Mouse (Mus musculus) urinary bladder, postnatal 10 days (tissue): Measurements from ENCODE around the gene Fut11.
"Not testable (repeated sequence)": the region's sequence is repeated elsewhere in the genome, so short reads cannot be mapped to it uniquely, and the experiment has no call there.

ENCODE experiments used
- DNase-seq: peaks from one replicate; pipeline ENCODE4 v3.0.0; 2022; ENCODE audit warnings: low spot score

The Fut11 gene

GRCm38 (mm10) chr14:20674064-20674833 lies 20.5 kb upstream of the Fut11 start, which contains the start of gene Sec24c:
Gene Sec24c, plus strand, starts transcription at chr14:20674308.
- peak; percentile 98 for DNase-seq

- no peak for DNase-seq
These were observed 16.9 kb upstream of the Fut11 start for GRCm38 (mm10) chr14:20677906-20678305.

DNA sequence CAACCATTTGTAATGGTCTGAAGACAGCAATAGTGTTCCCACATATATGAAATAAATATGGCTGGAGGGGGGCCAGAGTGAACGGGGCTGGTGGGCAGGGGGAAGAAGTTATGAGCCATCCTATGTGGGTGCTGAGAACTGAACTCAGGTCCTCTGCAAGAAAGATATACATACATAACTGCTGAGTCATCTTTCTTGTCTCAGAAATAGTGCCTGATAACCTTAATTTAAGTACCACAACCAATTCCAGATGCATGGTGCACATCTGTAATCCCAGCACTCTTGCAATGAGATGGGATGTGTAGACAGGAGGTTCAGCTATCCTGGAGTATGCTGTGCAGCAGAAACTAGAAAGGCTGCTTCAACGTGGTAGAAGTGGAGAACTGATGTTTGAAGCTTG lies 13.0 kb upstream of the Fut11 start:
- no peak for DNase-seq

GRCm38 (mm10) chr14:20682498-20682897 lies 12.3 kb upstream of the Fut11 start:
- DNase-seq = no peak

DNA sequence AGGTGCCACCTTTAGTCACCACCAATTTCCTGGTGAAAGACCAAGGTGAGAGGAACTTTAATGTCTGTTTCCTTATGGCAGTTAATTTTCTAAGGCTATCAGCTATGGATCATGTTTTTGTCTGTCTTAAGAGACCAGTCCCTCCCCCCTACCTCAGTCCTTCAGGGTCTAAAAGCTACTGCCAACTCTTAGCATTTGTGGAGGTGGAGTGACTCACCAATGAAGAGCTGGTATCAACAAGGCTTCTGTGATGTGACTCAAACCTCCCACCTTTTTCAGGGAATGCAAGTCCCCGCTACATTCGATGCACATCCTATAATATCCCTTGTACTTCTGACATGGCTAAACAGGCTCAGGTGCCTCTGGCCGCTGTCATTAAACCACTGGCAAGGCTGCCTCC lies 8.2 kb upstream of the Fut11 start:
- DNase-seq = no peak

GRCm38 (mm10) chr14:20689009-20689408 lies 5.8 kb upstream of the Fut11 start:
- DNase-seq = no peak

DNA sequence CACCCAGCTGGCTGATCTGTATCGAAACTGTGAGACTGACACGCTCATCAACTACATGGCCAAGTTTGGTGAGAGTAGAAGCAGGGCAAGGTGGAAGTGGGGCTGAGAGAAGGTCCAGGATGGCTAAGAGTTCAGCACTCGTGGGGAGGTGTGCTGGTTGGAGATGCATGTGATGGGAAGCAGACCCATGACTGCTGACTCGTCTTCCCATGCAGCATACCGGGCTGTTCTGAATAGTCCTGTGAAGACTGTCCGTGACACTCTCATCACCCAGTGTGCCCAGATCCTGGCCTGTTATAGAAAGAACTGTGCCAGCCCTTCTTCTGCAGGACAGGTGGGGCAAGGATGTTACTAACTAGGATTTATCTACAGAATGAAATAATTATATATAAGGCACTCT lies 3.0 kb upstream of the Fut11 start:
- no peak for DNase-seq

DNA sequence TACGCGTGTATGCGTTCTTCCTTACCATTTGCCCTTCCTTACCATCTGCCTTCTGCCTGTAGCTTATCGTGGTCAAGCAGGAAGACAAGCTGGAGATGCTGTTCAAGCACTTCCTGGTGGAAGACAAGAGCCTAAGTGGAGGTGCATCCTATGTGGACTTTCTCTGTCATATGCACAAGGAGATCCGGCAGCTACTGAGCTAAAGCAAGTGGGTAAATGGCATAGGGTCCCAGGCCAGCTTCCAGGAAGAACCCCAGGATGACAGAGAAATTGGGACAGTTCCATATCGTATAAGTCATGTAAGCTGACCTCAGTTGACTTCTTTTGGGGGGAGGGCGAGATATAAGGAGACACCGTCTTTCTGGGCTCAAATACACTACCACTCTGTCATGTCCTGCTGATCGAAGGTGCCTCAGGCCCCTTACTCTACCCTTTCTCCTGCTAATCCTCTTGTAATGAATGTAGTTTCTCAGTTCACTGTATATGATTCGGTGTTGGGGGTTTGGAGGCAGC lies 1.1 kb upstream of the Fut11 start:
- DNase-seq = no peak

DNA sequence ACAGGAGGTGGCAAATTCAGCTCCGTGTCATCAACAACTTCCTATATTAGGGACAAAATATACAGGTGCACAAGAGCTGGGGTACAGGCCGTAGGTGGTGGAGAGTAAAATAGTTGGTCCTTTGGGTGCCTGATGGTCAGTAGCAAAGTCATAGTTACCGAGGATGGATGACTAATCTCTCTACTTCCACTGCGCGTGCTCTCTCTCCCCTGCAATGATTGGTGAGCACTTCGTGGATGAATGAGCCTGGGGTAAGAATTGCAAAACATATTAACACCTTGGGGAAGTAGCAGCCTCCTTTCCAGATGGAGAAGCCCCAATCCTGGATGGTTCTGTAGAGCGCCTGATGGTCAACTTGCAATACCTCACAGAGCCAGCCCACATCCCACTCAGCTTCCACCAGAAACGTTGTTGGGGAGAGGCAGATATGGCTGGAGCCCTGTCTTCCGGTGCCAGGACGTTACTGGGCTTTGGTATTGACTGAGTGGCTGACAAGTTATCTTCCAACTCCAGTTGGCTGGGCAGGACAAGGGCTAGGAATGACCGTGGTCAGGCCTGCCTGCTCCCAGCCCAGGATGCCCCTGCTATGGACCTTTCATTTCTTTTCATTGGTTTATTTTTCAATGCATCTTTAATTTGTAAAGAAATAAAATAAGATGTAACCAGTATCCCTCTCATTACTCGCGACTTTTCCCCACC lies 434 bp upstream of the Fut11 start:
- no peak for DNase-seq

DNA sequence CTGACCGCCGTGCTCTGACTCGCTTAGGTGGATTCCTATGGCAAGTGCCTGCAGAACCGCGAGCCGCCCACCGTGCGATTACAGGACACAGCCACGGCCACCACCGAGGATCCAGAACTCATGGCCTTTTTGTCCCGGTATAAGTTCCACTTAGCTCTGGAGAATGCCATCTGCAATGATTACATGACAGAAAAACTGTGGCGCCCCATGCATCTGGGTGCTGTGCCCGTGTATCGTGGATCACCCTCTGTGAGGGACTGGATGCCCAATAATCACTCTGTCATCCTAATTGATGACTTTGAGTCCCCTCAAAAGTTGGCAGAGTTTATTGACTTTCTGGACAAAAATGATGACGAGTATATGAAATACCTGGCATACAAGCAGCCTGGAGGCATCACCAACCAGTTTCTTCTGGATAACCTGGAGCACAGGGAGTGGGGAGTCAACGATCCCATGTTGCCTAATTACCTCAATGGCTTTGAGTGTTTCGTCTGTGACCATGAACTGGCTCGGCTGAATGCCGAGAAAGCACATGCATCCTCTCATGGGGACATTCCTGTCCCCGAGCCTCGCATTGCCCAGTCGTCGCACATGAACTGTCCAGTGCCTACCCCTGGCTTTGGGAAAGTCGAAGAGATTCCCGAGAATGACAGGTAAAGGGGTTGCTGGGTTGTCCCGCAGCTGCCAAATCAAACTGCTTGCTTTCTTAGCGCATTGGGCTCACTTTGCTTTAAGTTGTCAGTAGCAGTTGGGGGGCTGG lies 1.2 kb downstream of the Fut11 start:
- no peak for DNase-seq

GRCm38 (mm10) chr14:20696986-20697385 lies 2.2 kb downstream of the Fut11 start:
- no peak for DNase-seq

- no peak for DNase-seq
These were observed 3.7 kb downstream of the Fut11 start for GRCm38 (mm10) chr14:20698515-20698914.

GRCm38 (mm10) chr14:20700362-20700761 lies 5.6 kb downstream of the Fut11 start:
- DNase-seq = no peak

GRCm38 (mm10) chr14:20701554-20701953 lies 6.8 kb downstream of the Fut11 start:
- DNase-seq = no peak

DNA sequence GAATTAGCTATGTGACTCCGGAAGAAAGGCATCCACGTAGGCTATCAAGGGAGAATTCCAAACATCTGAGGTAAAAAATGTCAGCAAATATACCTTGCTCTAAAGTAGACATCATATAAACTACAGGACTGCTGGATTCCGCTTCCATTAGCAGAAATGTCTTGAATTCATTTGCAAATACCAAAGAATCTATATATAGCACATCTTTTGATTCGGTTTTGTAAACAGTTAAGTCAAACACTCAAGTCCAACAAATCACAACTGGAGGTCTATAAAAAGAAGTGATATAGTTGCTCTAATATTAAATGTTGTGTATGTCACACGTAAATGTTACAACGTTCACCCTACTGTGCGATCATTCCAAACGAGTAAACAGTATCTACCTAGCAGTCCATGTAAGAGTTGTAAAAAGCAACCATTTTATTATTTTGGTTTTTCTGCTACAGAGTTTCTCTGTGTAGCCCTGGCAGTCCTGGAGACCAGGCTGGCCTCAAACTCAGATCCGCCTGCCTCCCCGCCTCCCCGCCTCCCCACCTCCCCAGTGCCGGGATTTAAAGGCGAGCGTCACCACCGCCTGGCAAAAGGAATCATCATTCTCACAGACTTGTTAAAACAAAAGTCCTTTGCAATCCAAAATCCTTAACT lies 7.5 kb downstream of the Fut11 start:
- no peak for DNase-seq

GRCm38 (mm10) chr14:20702741-20703381 lies 8.1 kb downstream of the Fut11 start, which contains the start of gene Chchd1:
Gene Chchd1, plus strand, starts transcription at chr14:20703006.
- peak; percentile 65 for DNase-seq

- not testable (repeated sequence) for DNase-seq
These were observed 8.7 kb downstream of the Fut11 start for GRCm38 (mm10) chr14:20703461-20703860.

DNA sequence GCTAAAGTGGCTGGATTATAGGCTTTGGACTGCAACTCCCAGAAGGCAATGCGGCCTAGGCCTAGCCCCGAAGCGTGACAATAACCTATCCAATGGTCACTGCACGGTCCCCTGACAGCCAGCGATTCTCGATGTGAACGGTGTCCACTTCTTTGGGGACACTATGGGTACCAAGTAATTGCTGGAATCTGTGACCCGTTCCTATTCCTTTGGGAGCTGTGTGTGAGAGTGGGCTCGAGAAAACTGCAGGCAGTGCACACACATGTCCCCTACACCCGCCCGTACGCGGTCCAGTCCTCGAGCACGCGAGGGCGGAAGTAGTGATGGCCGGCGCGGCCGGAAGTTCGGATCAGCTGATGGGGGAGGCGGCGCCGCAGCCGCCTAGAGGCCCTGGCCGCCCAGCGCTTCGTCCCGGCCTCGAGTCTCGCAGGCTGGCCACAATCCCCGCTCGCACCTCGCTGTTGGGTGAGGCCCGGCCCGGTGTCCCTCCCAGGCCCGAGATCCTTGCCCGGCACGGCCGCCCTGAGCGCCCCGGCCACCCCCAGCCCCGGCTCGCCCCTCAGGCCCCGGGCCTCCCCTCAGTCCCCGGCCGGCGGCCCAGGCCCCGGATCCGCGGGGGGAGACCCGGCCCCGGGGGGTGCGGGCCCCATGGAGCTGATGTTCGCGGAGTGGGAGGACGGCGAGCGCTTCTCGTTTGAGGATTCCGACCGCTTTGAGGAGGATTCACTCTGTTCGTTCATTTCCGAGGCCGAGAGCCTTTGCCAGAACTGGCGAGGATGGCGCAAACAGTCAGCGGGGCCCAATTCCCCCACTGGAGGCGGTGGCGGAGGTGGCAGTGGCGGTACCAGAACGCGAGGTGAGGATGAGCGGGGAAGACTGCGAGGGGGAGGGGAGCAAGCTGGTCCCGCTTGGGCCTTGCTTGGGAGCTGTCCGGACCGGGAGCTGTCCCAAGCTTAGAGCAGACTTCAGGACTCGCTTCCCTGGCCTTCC lies 12.7 kb downstream of the Fut11 start, which contains the start of gene Zswim8:
Zswim8 (plus strand) TSS at position 352 of the 990 bp plus-strand sequence.
- peak; percentile 51 for DNase-seq

- no peak for DNase-seq
These were observed 13.5 kb downstream of the Fut11 start for GRCm38 (mm10) chr14:20708239-20708638.

- no peak for DNase-seq
These were observed 19.1 kb downstream of the Fut11 start for GRCm38 (mm10) chr14:20713832-20714231.
